ENCODE assay signal across 9 mouse cellular contexts in the genomic region with DNA sequence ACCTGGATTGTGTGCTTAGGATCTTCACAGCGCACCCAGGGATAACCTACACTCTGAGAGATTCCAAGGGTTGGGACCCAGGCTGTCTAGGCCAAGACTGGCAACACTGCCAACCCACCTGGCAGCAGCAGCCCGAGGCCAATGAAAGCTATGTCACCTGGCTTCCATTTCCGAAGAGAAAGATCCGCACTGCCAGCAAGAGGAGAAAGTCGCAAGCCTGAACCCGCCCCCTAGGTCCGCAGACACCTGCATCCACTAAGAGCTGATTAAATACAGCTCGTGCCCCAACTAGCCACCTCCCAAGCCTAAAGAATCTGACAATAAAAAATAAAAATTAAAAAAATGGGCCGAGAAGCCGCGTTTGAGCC. TPM values are rescaled to one million over a fixed set of nuclear protein-coding genes. Genes with fewer than 3 reads are reported as not detected.
DNase-seq lines count a peak whose midpoint lies in the region; ATAC-seq and TF ChIP-seq lines count a peak whose summit lies in the region.
"Had no signal": no experiment of that assay in that cellular context is flagged by ENCODE, and none has a peak within 500 bp of the region (broad histone marks: within the 10 kb centered on the region; RNA-seq: fewer than 3 reads in every experiment).

No protein-coding gene starts in this region.

- 0 out of 2 replicates have a peak, but pooled peaks have one; percentile 3 for ATAC-seq in hindbrain, embryonic 16.5 days
- no peak for ATAC-seq in liver, embryonic 16.5 days (ENCODE audit: low read depth)

- peak overlapping the region; percentile 98 for H3K4me3 ChIP-seq in gastrocnemius, adult 2 months
- H3K4me3 ChIP-seq in ES-E14 (ENCODE audit: insufficient read depth in 1 of 2, low read depth in 1 of 2, low read length in 2 of 2, poor library complexity in 1 of 2, severe bottlenecking in 1 of 2): peak overlapping the region; percentile 96 to 97
- peak overlapping the region; percentile 91 for H3K4me3 ChIP-seq in embryonic facial prominence, embryonic 10.5 days
- H3K4me3 ChIP-seq in hindbrain, embryonic 16.5 days (ENCODE audit: low read length): peak overlapping the region; percentile 100
- H3K4me3 ChIP-seq in liver, embryonic 16.5 days (ENCODE audit: low read depth, low read length): peak overlapping the region; percentile 90

- H3K9me3 ChIP-seq in ES-E14 (ENCODE audit: control insufficient read depth, insufficient read depth, low read depth, low read length): no peaks in the 10 kb centered on the region
- H3K9me3 ChIP-seq in embryonic facial prominence, embryonic 10.5 days: no peaks in the 10 kb centered on the region
- no peaks in the 10 kb centered on the region for H3K9me3 ChIP-seq in hindbrain, embryonic 16.5 days (ENCODE audit: control insufficient read depth, low read length)
- no peaks in the 10 kb centered on the region for H3K9me3 ChIP-seq in liver, embryonic 16.5 days (replicated peaks; ENCODE audit: control insufficient read depth, low read length)

- 4% methylated on average over 11 of the region's 11 CpGs for WGBS in embryonic facial prominence, embryonic 10.5 days
- 4% methylated on average over 11 of the region's 11 CpGs for WGBS in hindbrain, embryonic 16.5 days
- 3% methylated on average over 11 of the region's 11 CpGs for WGBS in liver, embryonic 16.5 days (ENCODE audit: insufficient replicate concordance)

- peak overlapping the region; percentile 93 for H3K27ac ChIP-seq in gastrocnemius, adult 2 months
- H3K27ac ChIP-seq in ES-E14 (ENCODE audit: insufficient read depth, low read depth, low read length, poor library complexity, severe bottlenecking): no peak overlapping the region
- H3K27ac ChIP-seq in embryonic facial prominence, embryonic 10.5 days (replicated peaks): peak overlapping the region; percentile 86
- H3K27ac ChIP-seq in hindbrain, embryonic 16.5 days (ENCODE audit: low read depth, low read length): peak overlapping the region; percentile 63
- peak overlapping the region; percentile 81 for H3K27ac ChIP-seq in liver, embryonic 16.5 days (ENCODE audit: low read length)

- H3K36me3 ChIP-seq in ES-E14 (ENCODE audit: control insufficient read depth, insufficient read depth, low read length, poor library complexity, severe bottlenecking): peaks cover 3% of the 10 kb centered on the region; the same call in 1 of the 2 replicates
- H3K36me3 ChIP-seq in embryonic facial prominence, embryonic 10.5 days (replicated peaks): peaks cover 18% of the 10 kb centered on the region
- peaks cover 9% of the 10 kb centered on the region; the same call in 1 of the 2 replicates for H3K36me3 ChIP-seq in hindbrain, embryonic 16.5 days (ENCODE audit: control insufficient read depth, insufficient read depth, low read length)
- no peaks in the 10 kb centered on the region for H3K36me3 ChIP-seq in liver, embryonic 16.5 days (ENCODE audit: control insufficient read depth, insufficient read depth)

- TF ChIP-seq CTCF in gastrocnemius, adult 2 months (IDR thresholded peaks at IDR 0.05): no peak

- in situ Hi-C loops in ES-E14 (cut with MboI; ENCODE audit: low sequenced_read_pairs in 2 of 2, unreplicated experiment in 2 of 2): no loop called here

- H3K4me2 ChIP-seq in hindbrain, embryonic 16.5 days (ENCODE audit: low read length): peak overlapping the region; percentile 92
- H3K4me2 ChIP-seq in liver, embryonic 16.5 days (ENCODE audit: low read depth, low read length): peak overlapping the region; percentile 94

- peak overlapping the region; percentile 87 for H3K9ac ChIP-seq in ES-E14 (ENCODE audit: insufficient read depth, low read depth, low read length, poor library complexity, severe bottlenecking)
- peak overlapping the region; percentile 92 for H3K9ac ChIP-seq in hindbrain, embryonic 16.5 days (ENCODE audit: low read depth, low read length)
- H3K9ac ChIP-seq in liver, embryonic 16.5 days (ENCODE audit: low read depth, low read length): peak overlapping the region; percentile 80

- H3K27me3 ChIP-seq in embryonic facial prominence, embryonic 10.5 days (replicated peaks; ENCODE audit: low read depth, poor library complexity, severe bottlenecking): no peaks in the 10 kb centered on the region
- no peaks in the 10 kb centered on the region for H3K27me3 ChIP-seq in hindbrain, embryonic 16.5 days (replicated peaks; ENCODE audit: control insufficient read depth, insufficient read depth, low read length)
- no peaks in the 10 kb centered on the region for H3K27me3 ChIP-seq in liver, embryonic 16.5 days (ENCODE audit: control insufficient read depth, insufficient read depth, low read depth, low read length)

- no peak for DNase-seq in gastrocnemius, adult 2 months
- no peak for DNase-seq in gastrocnemius, postnatal 4 days (ENCODE audit: low spot score in 2 of 2)
- DNase-seq in ES-E14 (ENCODE audit: low read depth, low spot score): no peak
- DNase-seq in embryonic facial prominence, embryonic 10.5 days (ENCODE audit: low spot score): no peak
- DNase-seq in spleen, postnatal 10 days (ENCODE audit: low spot score in 2 of 2): peak; percentile 46 to 56
- no peak for DNase-seq in right cerebral cortex, adult 18-20 months

- intact Hi-C loops in gastrocnemius, adult 2 months (cut with DNase I): loop anchor here (10.0 kb wide), 1 partner anchor 317 kb away; no protein-coding TSS in a partner anchor

- peaks cover 0 to 6% of the 10 kb centered on the region in 2 experiments; a peak in 1 of 4 replicates for H3K4me1 ChIP-seq in ES-E14 (ENCODE audit: control insufficient read depth in 2 of 2, insufficient read depth in 2 of 2, low read length in 2 of 2, poor library complexity in 1 of 2)
- peaks cover 29% of the 10 kb centered on the region for H3K4me1 ChIP-seq in embryonic facial prominence, embryonic 10.5 days
- H3K4me1 ChIP-seq in hindbrain, embryonic 16.5 days (ENCODE audit: control insufficient read depth, insufficient read depth, low read depth, low read length): peaks cover 18% of the 10 kb centered on the region
- H3K4me1 ChIP-seq in liver, embryonic 16.5 days (ENCODE audit: control insufficient read depth, low read depth, low read length): peaks cover 21% of the 10 kb centered on the region

TF ChIP-seq in ES-E14, 5 proteins besides CTCF, POLR2A, EP300 and RAD21:
- TF ChIP-seq MAFK (IDR thresholded peaks at IDR 0.05; ENCODE audit: insufficient read depth, low read depth, low read length): no peak
- no peak for TF ChIP-seq CHD2 (IDR thresholded peaks at IDR 0.05; ENCODE audit: low read depth, low read length)
- TF ChIP-seq HCFC1 (IDR thresholded peaks at IDR 0.05; ENCODE audit: borderline replicate concordance, insufficient read depth, low read length): no peak
- no peak for TF ChIP-seq ZC3H11A (IDR thresholded peaks at IDR 0.05; ENCODE audit: borderline replicate concordance, low read depth, low read length)
- no peak for TF ChIP-seq ZNF384 (IDR thresholded peaks at IDR 0.05; ENCODE audit: low read depth, low read length)

RNA-seq across cellular contexts. Expression of a gene that starts 0.5 kb away (rescaled TPM):
- total RNA-seq in gastrocnemius, adult 2 months (2021): 1 to 10 TPM; 2.7 to 3.6 TPM
- total RNA-seq in gastrocnemius, postnatal 4 days (2021): 10 to 100 TPM in 1 of 2 experiments, 1 to 10 TPM in 1; 9.7 to 11.6 TPM
- total RNA-seq in ES-E14 (2012; rRNA removed): 8.7 and 9.8 TPM in 2 replicates
- polyA plus RNA-seq in embryonic facial prominence, embryonic 10.5 days (2016; fragmentation: Nextera tagmentation; extraction: Ambion mirVana): 20.2 and 21.6 TPM in 2 replicates
- 49.0 and 50.3 TPM in 2 replicates for polyA plus RNA-seq in hindbrain, embryonic 16.5 days (2015; fragmentation: Nextera tagmentation; extraction: Ambion mirVana)
- 5.9 and 6.3 TPM in 2 replicates for polyA plus RNA-seq in liver, embryonic 16.5 days (2015; fragmentation: Nextera tagmentation; extraction: Ambion mirVana)

RNA-seq across cellular contexts. Expression of a gene that starts 2.8 kb away (rescaled TPM):
- 1 to 10 TPM; 1.4 to 3.8 TPM for total RNA-seq in gastrocnemius, adult 2 months (2021)
- 10 to 100 TPM; 16.0 to 19.4 TPM for total RNA-seq in gastrocnemius, postnatal 4 days (2021)
- total RNA-seq in ES-E14 (2012; rRNA removed): 33.0 and 42.7 TPM in 2 replicates
- polyA plus RNA-seq in embryonic facial prominence, embryonic 10.5 days (2016; fragmentation: Nextera tagmentation; extraction: Ambion mirVana): 39.8 and 41.4 TPM in 2 replicates
- 33.6 and 36.9 TPM in 2 replicates for polyA plus RNA-seq in hindbrain, embryonic 16.5 days (2015; fragmentation: Nextera tagmentation; extraction: Ambion mirVana)
- 16.4 and 16.7 TPM in 2 replicates for polyA plus RNA-seq in liver, embryonic 16.5 days (2015; fragmentation: Nextera tagmentation; extraction: Ambion mirVana)

RNA-seq across cellular contexts. Expression of a gene that starts 45.1 kb away (rescaled TPM):
- not detected for total RNA-seq in gastrocnemius, adult 2 months (2021)
- total RNA-seq in gastrocnemius, postnatal 4 days (2021): not detected
- not detected in 2 replicates for total RNA-seq in ES-E14 (2012; rRNA removed)
- polyA plus RNA-seq in embryonic facial prominence, embryonic 10.5 days (2016; fragmentation: Nextera tagmentation; extraction: Ambion mirVana): not detected in 2 replicates
- polyA plus RNA-seq in hindbrain, embryonic 16.5 days (2015; fragmentation: Nextera tagmentation; extraction: Ambion mirVana): not detected in 2 replicates
- polyA plus RNA-seq in liver, embryonic 16.5 days (2015; fragmentation: Nextera tagmentation; extraction: Ambion mirVana): not detected in 2 replicates
- total RNA-seq: layer of hippocampus, postnatal 10 days had no signal

Comparison
In these comparisons a context has a peak if more than half of its experiments do, and no peak if none do; other contexts are left out.
1. DNase-seq: peak in spleen, postnatal 10 days (2 of 2); none in gastrocnemius, adult 2 months (single experiment), gastrocnemius, postnatal 4 days (0 of 2), ES-E14 (single experiment), embryonic facial prominence, embryonic 10.5 days (single experiment) and right cerebral cortex, adult 18-20 months (single experiment).
2. Peak in every context shown above with its lines, with median percentiles within 50 percentile points of each other: H3K4me3 ChIP-seq and H3K9ac ChIP-seq.